Mouse (Mus musculus): ENCODE measurements around the gene Mark3.
"Not testable (repeated sequence)": the region's sequence is repeated elsewhere in the genome, so short reads cannot be mapped to it uniquely, and the experiment has no call there.

Mark3 gene

DNA sequence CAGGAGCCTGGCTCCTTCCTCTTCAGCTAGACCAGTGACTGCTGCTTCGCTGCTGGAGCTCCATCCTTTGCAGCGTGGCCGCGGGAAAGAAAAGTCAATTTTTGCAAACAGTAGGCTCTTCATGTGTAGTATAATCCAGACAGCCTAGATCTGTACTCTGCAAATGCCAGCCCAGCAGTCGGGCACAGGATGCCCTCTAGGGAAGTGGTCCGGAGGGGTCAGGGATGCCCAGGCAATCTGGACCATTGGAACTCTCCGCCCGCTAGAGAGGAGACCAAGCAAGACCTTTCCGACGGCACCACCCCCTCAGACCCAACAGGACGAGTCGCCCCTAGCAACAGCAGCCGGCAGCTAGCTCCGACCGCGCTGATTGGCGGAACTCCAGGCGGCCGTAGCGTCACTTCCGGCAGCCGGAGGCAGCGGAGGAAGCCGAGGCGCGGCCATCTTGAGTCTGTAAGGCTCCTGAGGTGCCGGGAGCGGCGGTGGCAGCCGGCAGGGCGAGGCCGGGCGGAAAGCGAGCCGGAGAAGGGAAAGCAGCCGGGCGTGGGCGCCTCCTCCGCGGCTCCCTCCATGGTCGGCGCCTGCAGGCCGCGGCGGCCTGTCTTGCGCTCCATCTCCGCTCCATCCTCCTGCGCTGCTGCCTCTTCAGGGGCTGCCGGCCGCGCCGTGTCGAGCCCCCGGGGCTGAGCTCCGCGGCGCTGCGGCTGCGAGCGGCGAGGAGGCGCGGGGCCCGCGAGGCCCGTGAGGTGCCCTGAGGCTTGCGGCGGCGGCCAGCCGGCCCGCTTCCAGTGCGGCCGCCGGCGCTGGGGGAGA, at the start of gene Mark3:
Mark3 (plus strand) TSS at position 450 of the 813 bp plus-strand sequence.
- peak; percentile 95 for DNase-seq (ENCODE audit: low spot score)

DNA sequence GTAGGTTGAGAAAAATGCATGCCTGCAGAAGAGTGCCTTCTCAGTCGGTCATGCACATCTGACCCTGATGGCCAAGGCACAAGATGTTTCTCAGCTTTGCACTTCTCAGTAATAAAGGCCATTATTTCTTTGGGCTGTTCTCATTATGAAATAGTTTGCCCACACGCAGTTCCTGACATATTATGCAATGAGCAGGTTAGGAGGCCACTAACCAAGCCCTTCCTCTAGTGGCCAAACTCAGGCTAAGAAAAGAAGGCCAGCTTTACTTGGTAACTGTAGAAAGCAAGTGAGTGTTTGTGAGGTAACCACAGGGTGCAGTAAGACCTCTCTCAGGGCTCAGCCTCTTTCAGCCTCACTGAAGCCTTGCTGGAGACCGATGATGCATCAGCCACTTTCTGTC, 49.4 kb upstream of the Mark3 start:
- no peak for DNase-seq (ENCODE audit: low spot score)

DNA sequence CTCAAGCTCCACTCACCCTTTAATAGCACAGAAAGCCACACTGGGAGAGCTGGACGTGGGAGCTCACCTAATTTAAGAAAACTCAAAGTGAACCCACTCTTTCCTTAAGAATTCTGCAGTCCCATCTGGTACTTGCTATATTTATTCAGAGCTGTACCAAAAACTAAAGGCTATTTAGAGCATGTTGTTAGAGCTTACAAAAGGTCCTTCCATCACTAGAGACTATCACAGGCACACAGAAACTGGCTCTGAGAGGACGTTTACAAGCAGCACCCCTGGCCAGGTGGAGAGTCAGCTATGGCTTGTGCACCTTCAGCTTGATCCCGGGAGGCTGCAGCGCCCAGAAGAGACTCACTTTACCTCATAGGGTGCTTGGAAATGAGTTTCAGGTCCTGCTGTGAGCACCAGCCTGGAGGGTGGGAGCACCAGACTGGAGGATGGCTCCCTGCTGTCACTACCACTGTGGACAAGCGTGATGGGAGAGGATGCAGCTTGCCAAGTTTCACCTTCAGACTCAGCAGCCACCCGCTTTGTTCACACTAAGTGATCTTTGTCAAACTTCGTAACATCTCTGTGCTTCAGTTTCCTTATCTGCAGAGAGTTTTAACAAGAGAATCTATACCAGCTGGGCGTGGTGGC, 46.6 kb upstream of the Mark3 start:
- no peak for DNase-seq (ENCODE audit: low spot score)

DNA sequence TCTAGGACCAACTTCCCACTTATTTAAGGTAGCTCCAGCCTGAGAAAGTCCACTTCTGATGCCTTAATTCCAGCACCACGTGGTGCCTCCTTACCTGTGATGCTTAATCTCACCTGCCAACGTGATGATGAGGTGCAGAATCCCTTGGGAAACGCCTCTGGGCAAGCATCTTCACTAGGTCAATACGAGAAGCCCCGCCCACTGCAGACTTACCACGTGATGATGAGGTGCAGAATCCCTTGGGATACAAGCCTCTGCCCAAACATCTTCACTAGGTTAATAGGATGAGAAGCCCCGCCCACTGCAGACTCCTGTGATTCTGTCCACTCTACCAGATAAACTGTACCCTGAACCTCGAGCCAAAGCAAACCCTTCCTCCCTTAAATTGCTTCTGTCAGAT, 45.1 kb upstream of the Mark3 start:
- peak; percentile 21 for DNase-seq (ENCODE audit: low spot score)

DNA sequence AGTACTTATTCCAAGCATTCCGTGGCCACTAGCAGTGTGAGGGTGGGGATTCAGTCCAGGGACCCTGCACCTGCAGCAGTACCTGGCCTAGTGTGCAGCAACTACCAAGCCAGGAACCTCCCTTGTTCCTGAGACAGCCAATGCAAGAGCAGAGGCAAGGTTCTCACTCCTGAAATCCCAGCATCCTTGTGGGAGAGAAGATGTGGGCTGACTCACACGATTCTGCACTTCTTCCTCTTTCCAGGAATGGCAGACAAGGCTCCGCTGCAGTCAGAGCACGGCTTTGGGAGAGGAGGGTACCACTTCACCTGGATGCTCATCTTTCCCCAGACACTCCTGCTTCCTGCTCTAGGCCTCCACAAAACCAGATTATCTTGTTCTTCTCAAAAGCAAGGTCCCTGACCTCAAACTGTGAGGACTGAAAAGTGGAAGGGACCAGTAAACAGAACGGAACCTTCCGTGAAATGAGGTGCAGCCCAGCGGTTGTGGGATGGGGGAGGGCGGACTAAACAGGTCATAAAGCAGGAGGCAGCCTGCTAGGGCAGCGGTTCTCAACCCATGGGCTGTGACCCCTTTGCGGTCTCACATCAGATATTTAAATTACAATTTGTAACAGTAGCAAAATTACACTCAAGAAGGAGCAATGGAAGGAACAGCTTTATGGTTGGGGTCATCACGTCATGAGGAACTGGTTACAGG, 41.1 kb upstream of the Mark3 start:
- no peak for DNase-seq (ENCODE audit: low spot score)

DNA sequence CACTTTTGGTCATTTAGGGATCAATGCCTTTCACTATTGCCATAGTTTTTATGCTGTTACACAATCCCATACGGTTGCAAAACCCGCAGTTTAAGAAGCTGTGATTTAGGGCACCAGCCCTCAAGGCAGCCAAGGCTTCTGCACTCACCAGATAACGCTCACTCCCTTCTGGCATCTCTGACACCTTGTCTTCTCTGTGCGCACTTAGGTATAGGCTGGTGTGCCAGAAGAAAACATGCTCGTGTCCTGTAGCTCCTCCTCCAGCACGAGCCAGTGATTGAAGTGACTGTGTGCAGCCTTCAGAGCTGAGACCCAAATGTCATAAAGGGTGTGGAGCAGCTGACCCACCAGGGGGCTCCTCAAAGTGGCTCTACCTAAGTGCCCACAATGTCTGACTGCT, 39.0 kb upstream of the Mark3 start:
- DNase-seq (ENCODE audit: low spot score) = no peak

DNA sequence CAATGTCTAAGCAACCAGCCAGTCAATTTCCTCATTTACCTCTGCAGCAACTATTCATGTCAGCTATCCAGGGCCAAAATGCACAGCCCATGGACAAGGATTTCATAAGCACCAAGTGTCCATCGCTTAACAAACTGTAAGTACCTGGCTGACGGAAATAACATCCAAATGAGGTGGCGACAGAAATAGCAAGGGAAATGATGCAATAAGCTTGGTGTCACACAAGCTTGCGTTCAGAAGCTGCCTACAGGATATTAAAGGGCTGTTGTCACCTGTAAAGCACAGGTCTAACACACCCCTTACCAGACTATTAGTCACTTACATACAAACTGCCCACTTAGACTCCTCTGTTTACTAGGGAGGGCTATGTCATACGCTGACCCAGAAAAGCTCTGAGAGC, 38.6 kb upstream of the Mark3 start:
- no peak for DNase-seq (ENCODE audit: low spot score)

DNA sequence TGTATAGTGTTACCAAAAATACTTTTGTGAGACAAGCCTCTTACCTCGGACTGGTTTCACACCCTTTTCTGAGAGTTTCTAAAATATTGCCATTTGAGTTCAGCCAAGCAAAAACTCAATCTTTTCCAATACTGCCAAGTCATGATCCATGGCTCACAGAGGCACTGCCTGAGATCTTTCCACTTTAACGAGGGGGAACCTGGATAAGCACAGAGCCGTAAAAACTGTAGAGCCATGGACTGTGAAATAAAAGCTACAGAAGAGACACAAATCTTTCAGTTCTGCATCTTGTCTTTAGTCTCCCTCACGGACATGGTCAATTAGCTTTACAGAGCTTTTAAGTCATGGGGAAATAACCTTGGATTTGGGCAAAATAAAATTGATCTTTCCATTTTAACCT, 37.6 kb upstream of the Mark3 start:
- no peak for DNase-seq (ENCODE audit: low spot score)

DNA sequence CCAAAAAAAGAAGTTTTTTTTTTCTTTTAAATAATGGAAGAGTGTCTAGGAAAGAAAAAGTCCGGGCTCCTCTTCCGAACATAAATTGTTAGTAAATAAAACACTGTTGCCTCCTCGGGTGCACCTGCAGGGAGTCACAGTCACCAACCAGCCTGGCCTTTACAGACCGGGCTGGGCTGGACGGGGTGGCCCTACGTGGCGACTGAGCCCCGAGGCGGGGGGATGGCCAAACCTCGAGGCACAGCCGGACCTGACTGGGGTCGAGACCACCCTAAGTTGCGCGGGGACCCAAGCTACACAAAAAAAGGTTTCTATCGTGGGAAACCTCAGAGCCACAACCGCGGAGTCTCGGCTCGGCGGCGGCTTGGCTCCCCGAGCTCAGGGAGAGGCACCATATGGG, 37.0 kb upstream of the Mark3 start:
- peak; percentile 22 for DNase-seq (ENCODE audit: low spot score)

DNA sequence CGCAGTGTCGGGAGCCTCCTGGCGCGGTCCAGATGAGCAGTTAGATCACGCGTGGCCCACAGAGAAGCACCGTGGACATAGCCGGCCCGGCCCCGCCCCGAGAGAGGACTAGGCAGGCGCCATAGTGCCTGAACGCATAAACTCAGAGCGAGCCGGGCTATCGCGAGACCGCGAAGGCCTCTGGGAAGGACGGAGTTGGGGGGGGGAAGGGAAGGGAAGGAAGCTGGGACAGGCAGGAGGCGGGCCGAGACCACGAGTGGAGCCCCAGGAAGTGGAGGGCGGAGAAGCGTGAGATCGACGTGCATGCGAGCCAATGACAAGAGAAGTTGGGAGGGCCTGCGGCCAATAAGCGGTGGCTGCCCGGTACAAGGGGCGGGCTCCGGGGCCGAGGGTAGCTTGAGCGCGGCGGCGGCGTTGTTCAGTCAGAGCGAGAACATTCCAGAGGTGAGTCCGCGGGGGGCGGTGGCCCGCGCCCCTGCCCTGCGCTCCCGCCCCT, 36.5 kb upstream of the Mark3 start, which contains the start of gene Eif5:
Eif5 (plus strand) TSS at position 221 of the 496 bp plus-strand sequence.
- peak; percentile 94 for DNase-seq (ENCODE audit: low spot score)

DNA sequence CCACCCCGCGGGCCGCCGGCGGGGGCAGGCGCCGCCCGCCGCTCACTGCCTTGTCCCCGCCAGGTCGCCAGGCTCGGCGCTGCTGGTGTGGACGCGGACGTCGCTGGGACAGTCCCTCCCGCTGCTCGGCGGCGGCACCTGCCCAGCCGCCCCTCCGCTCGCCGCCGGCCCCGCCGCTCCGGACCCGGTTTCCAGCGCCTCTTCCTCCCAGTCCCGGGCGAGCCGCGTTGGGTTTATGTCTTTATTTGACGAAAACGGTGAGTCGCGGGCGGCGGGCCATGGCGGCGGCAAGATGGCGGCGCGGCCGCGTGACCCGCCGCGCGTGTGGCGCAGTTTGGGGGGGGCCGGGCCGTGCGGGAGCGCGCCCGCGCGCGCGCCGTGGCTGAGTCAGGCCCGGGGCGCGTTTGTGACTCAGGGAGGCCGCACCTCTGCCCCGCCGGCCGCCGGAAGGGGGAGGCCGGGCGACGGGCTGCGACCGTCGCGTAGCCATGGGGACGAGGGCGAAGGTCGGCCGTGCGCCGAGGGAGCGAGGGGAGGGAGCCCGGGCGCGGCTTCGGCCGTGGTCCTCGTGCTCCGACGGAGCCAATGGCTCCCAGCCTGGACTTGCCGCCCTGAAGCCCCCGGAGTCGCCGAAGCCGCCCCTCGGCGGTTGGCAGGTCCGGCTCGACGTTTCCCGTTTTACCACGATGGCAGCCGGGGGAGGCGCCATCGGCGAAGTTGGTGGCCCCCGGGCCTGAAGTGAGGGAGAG, 35.9 kb upstream of the Mark3 start:
- DNase-seq (ENCODE audit: low spot score) = peak; percentile 76

DNA sequence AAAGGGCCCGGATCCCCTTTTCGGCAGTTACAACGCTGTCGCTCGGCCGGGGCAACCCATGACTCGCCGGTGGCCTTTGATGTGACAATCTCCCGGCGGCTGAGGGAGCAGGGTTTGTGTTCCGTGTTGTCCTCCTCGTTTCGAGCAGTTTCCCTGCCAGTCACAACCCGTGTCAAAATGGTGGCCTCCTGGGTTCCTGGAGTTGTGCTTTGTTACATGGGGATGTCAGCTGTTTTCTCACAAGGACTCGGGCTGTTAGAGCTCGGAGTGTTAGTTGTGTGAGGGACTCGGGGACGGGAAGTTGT, 35.3 kb upstream of the Mark3 start:
- DNase-seq (ENCODE audit: low spot score) = no peak

DNA sequence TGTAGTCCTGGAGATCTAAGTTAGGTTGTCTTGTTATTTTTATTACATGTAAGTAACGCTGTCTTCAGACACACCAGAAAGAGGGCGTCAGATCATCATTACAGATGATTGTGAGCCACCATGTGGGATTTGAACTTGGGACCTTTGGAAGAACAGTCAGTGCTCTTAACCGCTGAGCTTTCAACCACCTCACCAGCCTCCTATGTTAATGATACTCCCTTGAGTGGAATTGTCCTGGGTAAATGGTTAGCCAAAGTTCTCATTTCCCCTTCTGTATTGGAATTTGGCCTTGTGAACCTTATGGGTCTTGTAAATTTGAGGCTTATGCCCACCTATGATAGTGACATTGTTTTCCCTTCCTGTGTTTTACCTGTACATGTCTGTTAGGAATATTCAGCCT, 27.3 kb upstream of the Mark3 start:
- no peak for DNase-seq (ENCODE audit: low spot score)

DNA sequence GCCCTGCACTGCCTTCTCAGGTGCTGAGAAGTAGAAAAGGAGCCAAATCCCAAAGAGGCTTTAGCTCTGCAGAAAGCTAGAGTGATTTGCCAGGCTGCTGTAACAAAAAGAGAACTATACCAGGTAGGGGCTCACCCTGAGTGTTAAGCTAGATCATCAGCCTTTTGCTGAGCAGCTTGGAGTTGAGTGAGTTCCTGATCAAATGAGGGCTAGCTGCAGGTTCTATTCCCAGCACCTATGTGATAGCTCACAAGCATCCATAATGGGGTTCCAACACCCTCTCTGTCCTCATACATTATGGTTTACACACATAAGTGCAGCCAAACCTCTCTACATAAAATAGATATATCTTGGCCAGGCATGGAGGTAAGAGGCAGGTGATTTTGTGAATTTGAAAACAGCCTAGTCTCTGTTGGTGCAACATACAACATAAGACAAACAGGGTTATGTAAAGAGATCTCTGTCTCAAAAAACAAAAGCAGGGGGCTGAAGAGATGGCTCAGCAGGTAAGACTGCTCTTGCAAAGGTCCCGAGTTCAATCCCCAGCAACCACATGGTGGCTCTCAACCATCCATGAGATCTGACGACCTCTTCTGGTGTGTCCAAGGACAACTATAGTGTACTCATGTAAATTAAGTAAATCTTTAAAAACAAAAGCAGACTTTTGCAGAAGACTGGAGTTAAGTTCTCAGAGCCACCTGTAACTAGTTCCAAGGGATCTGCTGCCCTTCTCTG, 25.6 kb upstream of the Mark3 start:
- DNase-seq (ENCODE audit: low spot score) = no peak

DNA sequence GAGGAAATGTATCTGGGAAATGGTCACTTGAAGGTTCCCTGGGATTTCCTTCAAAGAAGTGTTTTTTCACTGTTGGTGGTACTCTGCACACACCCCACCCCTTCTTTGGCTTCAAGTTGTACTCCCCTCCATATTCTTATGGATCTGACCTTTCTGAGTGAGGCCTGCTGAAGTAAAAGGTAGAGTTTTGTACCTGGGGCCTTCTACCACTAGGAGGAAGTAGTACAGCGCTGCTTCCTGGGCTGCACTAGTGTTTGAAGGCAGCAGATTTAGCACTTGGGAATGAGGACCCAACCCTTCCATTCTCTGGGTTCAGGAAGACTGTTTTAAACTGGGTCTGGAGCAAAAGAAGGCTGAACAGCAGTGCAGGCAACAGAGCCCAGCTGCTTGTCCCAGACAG, 23.6 kb upstream of the Mark3 start:
- no peak for DNase-seq (ENCODE audit: low spot score)

DNA sequence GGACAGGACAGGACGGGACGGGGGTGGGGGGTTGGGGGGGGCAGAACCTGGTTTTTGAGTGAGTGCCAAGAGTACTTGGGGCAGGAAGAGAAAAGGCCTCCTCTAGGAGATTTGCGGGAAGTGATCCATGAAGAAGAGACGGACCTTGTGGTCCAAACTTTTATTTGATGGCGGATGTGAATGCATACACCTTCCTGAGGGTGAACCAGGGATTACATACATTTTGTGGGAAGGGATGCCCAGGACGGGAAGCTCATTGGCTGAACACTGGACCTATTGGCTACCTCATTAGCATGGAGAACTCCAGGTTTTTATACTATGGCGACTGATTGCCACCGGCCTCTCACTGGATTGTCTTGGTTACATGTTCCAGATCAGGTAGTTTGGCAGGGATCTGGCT, 22.0 kb upstream of the Mark3 start:
- DNase-seq (ENCODE audit: low spot score) = no peak

DNA sequence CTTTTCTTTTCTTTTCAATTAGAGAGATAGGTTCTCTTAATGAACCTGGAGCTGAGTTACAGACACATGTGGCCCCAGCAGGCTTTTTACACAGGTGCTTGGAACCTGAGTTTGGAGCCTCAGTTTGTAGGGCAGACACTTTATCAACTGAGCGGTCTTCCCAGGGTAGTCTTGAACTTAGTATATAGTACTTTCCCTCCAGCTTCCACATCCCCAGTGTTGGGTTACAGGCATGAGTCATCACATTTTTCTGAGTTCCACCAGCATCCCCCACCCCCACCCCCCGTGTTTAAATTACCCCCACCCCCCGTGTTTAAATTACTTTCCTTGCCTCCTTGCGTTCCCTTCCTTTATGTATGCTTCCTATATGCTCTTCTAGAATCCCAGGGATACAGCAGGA, 19.0 kb upstream of the Mark3 start:
- no peak for DNase-seq (ENCODE audit: low spot score)

DNA sequence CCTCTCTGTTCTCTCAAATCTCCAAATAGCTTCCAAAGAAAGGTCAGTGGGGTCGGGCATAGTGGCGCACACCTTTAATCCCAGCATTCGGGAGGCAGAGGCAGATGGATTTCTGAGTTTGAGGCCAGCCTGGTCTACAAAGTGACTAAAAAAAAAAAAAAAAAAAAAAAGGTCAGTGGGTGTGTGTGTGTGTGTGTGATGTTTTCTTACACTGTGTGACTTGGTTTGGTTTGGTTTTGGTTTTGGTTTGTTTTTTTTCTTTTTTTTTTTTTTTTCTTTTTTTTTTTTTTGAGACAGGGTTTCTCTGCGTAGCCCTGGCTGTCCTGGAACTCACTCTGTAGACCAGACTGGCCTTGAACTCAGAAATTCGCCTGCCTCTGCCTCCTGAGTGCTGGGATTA, 18.4 kb upstream of the Mark3 start:
- not testable (repeated sequence) for DNase-seq (ENCODE audit: low spot score)

DNA sequence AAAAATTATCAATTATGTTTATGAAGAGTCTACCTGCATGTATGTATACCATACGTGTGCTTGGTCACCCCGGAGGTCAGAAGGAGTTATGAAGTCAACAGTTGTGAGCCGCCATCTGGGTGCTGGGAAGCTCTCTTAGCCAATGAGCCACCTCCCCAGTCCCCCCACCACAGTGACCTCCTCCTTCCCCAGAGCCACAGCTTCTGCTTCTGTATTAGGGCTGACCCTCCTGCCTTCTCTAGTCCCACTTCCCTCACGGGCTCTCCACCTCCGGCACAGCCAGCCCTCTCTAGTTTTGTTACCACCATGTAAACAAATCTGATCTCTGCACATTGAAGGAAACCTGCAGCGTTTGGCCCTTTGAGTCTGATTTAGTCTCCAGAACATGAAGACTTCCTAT, 16.8 kb upstream of the Mark3 start:
- DNase-seq (ENCODE audit: low spot score) = no peak

DNA sequence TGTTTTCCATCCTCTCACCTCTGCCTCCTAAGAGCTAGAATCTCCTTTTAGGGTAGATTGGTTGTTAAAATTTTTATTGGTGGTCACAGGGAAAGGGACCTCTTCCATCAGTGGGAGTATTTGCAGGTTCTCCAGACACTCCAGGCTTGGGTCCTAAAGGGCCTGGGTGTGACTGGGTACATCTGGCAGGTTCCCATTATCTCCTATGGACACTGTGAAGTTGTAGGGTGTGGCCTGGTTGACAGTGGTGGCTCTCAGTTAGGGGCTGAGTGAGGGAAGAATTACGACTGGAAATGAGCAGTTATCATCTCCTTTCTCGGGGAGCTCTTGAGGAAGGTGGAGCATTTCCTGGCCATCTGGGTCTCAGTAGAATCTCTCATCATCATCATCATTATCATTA, 15.7 kb upstream of the Mark3 start:
- no peak for DNase-seq (ENCODE audit: low spot score)

DNA sequence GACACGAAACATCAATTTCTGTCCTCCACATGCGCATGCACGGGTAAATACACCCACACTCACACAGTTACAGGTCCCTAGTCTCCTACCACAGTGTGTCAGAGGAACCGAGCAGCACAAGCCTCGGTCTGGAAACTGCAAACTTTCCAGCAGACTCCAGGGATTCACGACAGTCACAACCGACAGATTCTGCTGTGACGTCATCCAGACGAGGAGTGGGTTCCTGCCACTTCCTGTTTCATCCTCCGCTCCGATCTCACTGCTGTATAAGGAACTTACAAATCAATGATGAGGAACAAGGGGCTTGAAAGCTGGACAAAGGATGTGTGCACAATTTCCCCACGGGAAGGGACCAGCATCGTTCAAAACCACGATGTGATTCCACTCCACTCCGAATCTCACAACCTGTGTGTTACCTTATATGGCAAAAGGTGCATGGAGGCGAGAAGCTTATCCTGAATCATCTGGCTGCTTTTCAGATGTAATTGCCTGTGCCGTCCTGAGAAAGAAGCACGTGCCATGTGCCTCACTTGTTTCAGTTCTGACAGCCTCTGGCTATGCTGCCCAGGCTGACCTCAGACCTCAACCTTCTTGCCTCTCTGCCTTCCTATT, 14.6 kb upstream of the Mark3 start:
- peak; percentile 61 for DNase-seq (ENCODE audit: low spot score)
